9 mouse cellular contexts compared by ENCODE assay signal in genomic region chr7:37337616-37338015, GRCm38 (mm10).
A peak's percentile ranks its signal among the peaks of the same experiment; 100 is the strongest.
DNase-seq lines count a peak whose midpoint lies in the region; ATAC-seq lines count a peak whose summit lies in the region.
"Had no signal": no experiment of that assay in that cellular context is flagged by ENCODE, and none has a peak within 500 bp of the region (broad histone marks: within the 10 kb centered on the region; RNA-seq: fewer than 3 reads in every experiment).

No protein-coding gene starts in this region.

- ATAC-seq in kidney, embryonic 16.5 days (ENCODE audit: low FRiP score, low TSS enrichment) = no peak
- ATAC-seq in kidney, embryonic 14.5 days (ENCODE audit: low FRiP score, low TSS enrichment) = no peak
- ATAC-seq in embryonic facial prominence, embryonic 12.5 days (ENCODE audit: insufficient number of reproducible peaks, insufficient read depth, low FRiP score, low TSS enrichment) = no peak
- no peak for ATAC-seq in hindbrain, embryonic 14.5 days (ENCODE audit: low FRiP score)
- peak; percentile 45 for ATAC-seq in neural tube, embryonic 11.5 days (ENCODE audit: insufficient read depth, low FRiP score, low TSS enrichment)
- ATAC-seq in megakaryocyte-erythroid progenitor cell, adult 5-6 weeks (replicated peaks; ENCODE audit: low FRiP score, low TSS enrichment, poor library complexity, severe bottlenecking) = no peak

- H3K9ac ChIP-seq in kidney, embryonic 16.5 days (replicated peaks; ENCODE audit: low read length) = peak overlapping the region; percentile 60; the same call in 1 of the 2 replicates
- H3K9ac ChIP-seq in kidney, embryonic 14.5 days (ENCODE audit: low read depth, low read length) = no peak overlapping the region
- no peak overlapping the region for H3K9ac ChIP-seq in embryonic facial prominence, embryonic 12.5 days
- peak overlapping the region; percentile 51 for H3K9ac ChIP-seq in hindbrain, embryonic 14.5 days
- no peak overlapping the region; the same call in 1 of the 2 replicates for H3K9ac ChIP-seq in neural tube, embryonic 11.5 days (ENCODE audit: low read length)

- H3K4me1 ChIP-seq in kidney, embryonic 16.5 days (ENCODE audit: insufficient read depth, low read length) = peaks cover 35% of the 10 kb centered on the region
- H3K4me1 ChIP-seq in kidney, embryonic 14.5 days (ENCODE audit: control insufficient read depth, insufficient read depth, low read length) = peaks cover 15% of the 10 kb centered on the region
- H3K4me1 ChIP-seq in embryonic facial prominence, embryonic 12.5 days = peaks cover 40% of the 10 kb centered on the region
- peaks cover 33% of the 10 kb centered on the region for H3K4me1 ChIP-seq in hindbrain, embryonic 14.5 days (replicated peaks; ENCODE audit: control insufficient read depth, insufficient read depth, low read length)
- peaks cover 23% of the 10 kb centered on the region for H3K4me1 ChIP-seq in neural tube, embryonic 11.5 days (ENCODE audit: control insufficient read depth, insufficient read depth, low read length)
- H3K4me1 ChIP-seq: megakaryocyte, embryonic 14.5 days had no signal

- no peak for DNase-seq in hindbrain, embryonic 14.5 days (ENCODE audit: low spot score)
- DNase-seq in neural tube, embryonic 11.5 days (ENCODE audit: low spot score) = no peak
- no peak for DNase-seq in frontal cortex, adult 2 months (ENCODE audit: extremely low spot score in 1 of 2, low spot score in 1 of 2)
- no peak for DNase-seq in urinary bladder, adult 18-20 months (ENCODE audit: low spot score in 2 of 2)

- no peaks in the 10 kb centered on the region for H3K36me3 ChIP-seq in kidney, embryonic 16.5 days (ENCODE audit: insufficient read depth, low read length)
- no peaks in the 10 kb centered on the region for H3K36me3 ChIP-seq in kidney, embryonic 14.5 days (ENCODE audit: control insufficient read depth, insufficient read depth, low read length)
- H3K36me3 ChIP-seq in embryonic facial prominence, embryonic 12.5 days = no peaks in the 10 kb centered on the region
- H3K36me3 ChIP-seq in hindbrain, embryonic 14.5 days (replicated peaks; ENCODE audit: control insufficient read depth, insufficient read depth) = no peaks in the 10 kb centered on the region
- no peaks in the 10 kb centered on the region for H3K36me3 ChIP-seq in neural tube, embryonic 11.5 days (ENCODE audit: control insufficient read depth, insufficient read depth, low read length)

- no peak overlapping the region for H3K27ac ChIP-seq in kidney, embryonic 16.5 days (ENCODE audit: low read length)
- H3K27ac ChIP-seq in kidney, embryonic 14.5 days (ENCODE audit: low read depth, low read length) = no peak overlapping the region
- peak overlapping the region; percentile 84 for H3K27ac ChIP-seq in embryonic facial prominence, embryonic 12.5 days
- peak overlapping the region; percentile 78 for H3K27ac ChIP-seq in hindbrain, embryonic 14.5 days
- 0 out of 2 replicates have a peak overlapping the region, but pooled peaks have one; percentile 36 for H3K27ac ChIP-seq in neural tube, embryonic 11.5 days (ENCODE audit: low read depth, low read length)

- peaks cover 38% of the 10 kb centered on the region for H3K27me3 ChIP-seq in kidney, embryonic 16.5 days (ENCODE audit: insufficient read depth, low read length)
- H3K27me3 ChIP-seq in kidney, embryonic 14.5 days (ENCODE audit: control insufficient read depth, insufficient read depth, low read length) = peaks cover 16% of the 10 kb centered on the region
- H3K27me3 ChIP-seq in embryonic facial prominence, embryonic 12.5 days = no peaks in the 10 kb centered on the region
- H3K27me3 ChIP-seq in hindbrain, embryonic 14.5 days (ENCODE audit: control insufficient read depth, insufficient read depth, low read length) = no peaks in the 10 kb centered on the region
- no peaks in the 10 kb centered on the region for H3K27me3 ChIP-seq in neural tube, embryonic 11.5 days (ENCODE audit: control insufficient read depth, insufficient read depth, low read length)

- peak overlapping the region; percentile 51 for H3K4me3 ChIP-seq in kidney, embryonic 16.5 days (ENCODE audit: low read length)
- H3K4me3 ChIP-seq in kidney, embryonic 14.5 days (ENCODE audit: low read length) = no peak overlapping the region
- H3K4me3 ChIP-seq in embryonic facial prominence, embryonic 12.5 days = peak overlapping the region; percentile 20
- no peak overlapping the region for H3K4me3 ChIP-seq in hindbrain, embryonic 14.5 days (replicated peaks; ENCODE audit: low read length)
- no peak overlapping the region for H3K4me3 ChIP-seq in neural tube, embryonic 11.5 days (ENCODE audit: low read depth, low read length)
- H3K4me3 ChIP-seq: megakaryocyte, embryonic 14.5 days had no signal

- peak overlapping the region; percentile 82; the same call in 1 of the 2 replicates for H3K4me2 ChIP-seq in kidney, embryonic 16.5 days (replicated peaks; ENCODE audit: low read depth, low read length)
- no peak overlapping the region; the same call in 1 of the 2 replicates for H3K4me2 ChIP-seq in kidney, embryonic 14.5 days (replicated peaks; ENCODE audit: low read depth, low read length)
- H3K4me2 ChIP-seq in embryonic facial prominence, embryonic 12.5 days (replicated peaks) = peak overlapping the region; percentile 81
- H3K4me2 ChIP-seq in hindbrain, embryonic 14.5 days (replicated peaks) = peak overlapping the region; percentile 70
- peak overlapping the region; percentile 22 for H3K4me2 ChIP-seq in neural tube, embryonic 11.5 days (ENCODE audit: low read depth)

- WGBS in kidney, embryonic 16.5 days = 41% methylated on average over 11 of the region's 11 CpGs
- WGBS in kidney, embryonic 14.5 days = 51% methylated on average over 11 of the region's 11 CpGs
- WGBS in embryonic facial prominence, embryonic 12.5 days = 23% methylated on average over 11 of the region's 11 CpGs
- 47% methylated on average over 11 of the region's 11 CpGs for WGBS in hindbrain, embryonic 14.5 days
- WGBS in neural tube, embryonic 11.5 days = 36% methylated on average over 11 of the region's 11 CpGs

- H3K9me3 ChIP-seq in kidney, embryonic 16.5 days (ENCODE audit: low read length) = no peaks in the 10 kb centered on the region
- no peaks in the 10 kb centered on the region for H3K9me3 ChIP-seq in kidney, embryonic 14.5 days (ENCODE audit: control insufficient read depth, low read length)
- no peaks in the 10 kb centered on the region for H3K9me3 ChIP-seq in embryonic facial prominence, embryonic 12.5 days
- no peaks in the 10 kb centered on the region for H3K9me3 ChIP-seq in hindbrain, embryonic 14.5 days (ENCODE audit: control insufficient read depth, low read length)
- H3K9me3 ChIP-seq in neural tube, embryonic 11.5 days (ENCODE audit: control insufficient read depth, low read length) = no peaks in the 10 kb centered on the region
- H3K9me3 ChIP-seq: megakaryocyte, embryonic 14.5 days had no signal

Comparison
In these comparisons a context has a peak if more than half of its experiments do, and no peak if none do; other contexts are left out.
1. H3K4me3 ChIP-seq: peak in kidney, embryonic 16.5 days (single experiment) and embryonic facial prominence, embryonic 12.5 days (single experiment); none in kidney, embryonic 14.5 days (single experiment), hindbrain, embryonic 14.5 days (single experiment) and neural tube, embryonic 11.5 days (single experiment).
2. H3K9ac ChIP-seq: peak in kidney, embryonic 16.5 days (single experiment) and hindbrain, embryonic 14.5 days (single experiment); none in kidney, embryonic 14.5 days (single experiment), embryonic facial prominence, embryonic 12.5 days (single experiment) and neural tube, embryonic 11.5 days (single experiment).
3. H3K27ac ChIP-seq: peak in embryonic facial prominence, embryonic 12.5 days (single experiment), hindbrain, embryonic 14.5 days (single experiment) and neural tube, embryonic 11.5 days (single experiment); none in kidney, embryonic 16.5 days (single experiment) and kidney, embryonic 14.5 days (single experiment).